Mouse (Mus musculus) T-helper 2 cell (primary cell): ENCODE data around the gene Syce2.

Source experiments
- in situ Hi-C: fragments of 300-600 bp; cut with MboI, MseI; formaldehyde crosslinking; loops from one replicate; pipeline ENCODE4 v1.15.1; 2025; ENCODE audit warnings: high pct_unique_total_duplicates

Gene Syce2

DNA sequence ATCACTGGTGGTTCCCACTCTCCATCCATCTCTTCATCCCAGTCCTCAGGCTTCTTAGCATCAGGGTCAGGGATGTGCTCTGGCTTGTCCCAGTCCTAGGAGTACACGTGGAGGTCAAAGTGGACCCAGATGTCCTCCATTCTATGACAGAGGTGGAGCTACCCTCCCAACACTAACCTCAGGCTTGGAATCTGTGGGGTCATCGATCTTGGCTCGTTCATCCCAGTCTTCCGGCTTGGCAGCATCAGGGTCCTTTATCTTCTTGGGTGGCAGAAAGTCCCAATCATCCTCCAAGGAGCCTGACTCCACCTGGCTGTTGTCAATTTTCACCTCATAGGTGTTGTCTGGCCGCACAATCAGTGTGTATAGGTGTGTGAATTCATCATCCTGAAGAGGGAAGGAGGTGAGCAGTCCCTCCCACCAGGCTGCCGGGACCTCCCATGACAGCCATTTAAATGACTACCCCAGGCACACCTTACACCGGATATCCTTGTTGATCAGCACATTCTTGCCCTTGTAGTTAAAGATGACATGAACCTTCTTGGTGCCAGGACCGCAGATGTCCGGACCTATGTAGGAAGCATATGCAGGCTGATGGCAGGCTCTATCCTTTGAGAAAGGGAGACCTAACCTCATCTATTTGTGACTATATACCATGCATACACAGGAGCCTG lies 27.4 kb upstream of the Syce2 start:
- in situ Hi-C loops = no loop called here

DNA sequence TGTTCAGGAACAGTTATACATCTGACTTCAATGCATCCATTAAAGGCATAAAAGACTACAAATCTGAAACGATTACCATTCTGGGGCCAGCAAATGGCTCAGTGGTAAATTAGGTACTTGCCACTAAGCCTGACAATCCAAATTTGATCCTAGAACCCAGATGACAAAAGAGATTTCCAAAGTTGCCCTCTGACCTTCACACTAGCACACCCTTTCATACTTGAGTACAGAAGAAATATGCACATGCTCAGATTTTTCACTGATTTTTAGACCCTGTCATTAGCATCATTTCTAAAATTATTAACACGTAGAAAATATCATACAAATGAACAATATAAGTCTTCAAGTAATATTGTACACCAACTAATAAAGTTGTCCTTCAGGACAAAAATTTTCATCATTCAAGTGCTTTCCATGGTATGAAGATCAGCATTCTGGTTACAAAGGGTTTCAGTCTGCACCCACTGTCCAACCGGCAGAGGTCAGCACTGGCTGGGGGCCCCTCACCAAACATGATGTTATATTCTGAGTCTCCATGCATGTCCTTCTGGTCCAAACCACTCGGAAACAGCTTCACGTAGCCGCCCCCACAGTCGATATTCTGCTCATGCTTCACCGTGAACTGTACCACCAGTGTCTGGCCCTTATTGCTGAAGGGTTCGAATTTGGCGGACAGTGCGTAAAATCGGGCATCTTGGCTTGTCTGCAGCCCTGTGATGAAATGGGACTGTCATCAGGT lies 26.4 kb upstream of the Syce2 start:
- in situ Hi-C loops = no loop called here

DNA sequence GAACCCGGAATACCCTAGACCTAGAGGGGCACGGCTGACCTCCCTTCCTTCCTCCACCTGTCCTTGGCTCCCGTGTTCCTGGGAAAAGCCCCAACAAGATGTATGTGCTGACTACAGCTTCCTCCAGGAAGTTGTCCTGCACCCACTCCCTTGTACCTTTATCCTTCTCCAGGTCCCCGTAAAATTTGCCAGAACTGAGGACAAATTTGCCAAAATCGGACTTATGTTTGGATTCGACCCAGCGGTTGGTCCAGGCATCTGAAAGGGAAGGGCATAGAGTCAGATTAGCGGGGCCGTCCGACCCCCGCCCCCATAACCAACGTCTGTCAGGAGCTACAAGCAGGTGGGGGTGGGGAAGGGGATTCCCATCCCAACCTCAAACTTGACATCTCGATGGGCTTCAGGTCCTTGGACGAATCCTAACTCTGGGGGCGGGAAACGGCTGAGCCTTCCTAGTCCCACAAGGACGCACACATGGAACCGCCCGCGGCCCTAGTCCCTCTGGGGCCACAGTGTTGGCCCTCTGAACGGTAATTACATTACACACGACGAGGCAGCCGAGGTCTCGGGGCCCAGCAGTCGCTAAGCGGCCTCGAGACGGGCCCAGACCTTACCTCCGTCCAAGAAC lies 25.7 kb upstream of the Syce2 start:
- in situ Hi-C loops = no loop called here

DNA sequence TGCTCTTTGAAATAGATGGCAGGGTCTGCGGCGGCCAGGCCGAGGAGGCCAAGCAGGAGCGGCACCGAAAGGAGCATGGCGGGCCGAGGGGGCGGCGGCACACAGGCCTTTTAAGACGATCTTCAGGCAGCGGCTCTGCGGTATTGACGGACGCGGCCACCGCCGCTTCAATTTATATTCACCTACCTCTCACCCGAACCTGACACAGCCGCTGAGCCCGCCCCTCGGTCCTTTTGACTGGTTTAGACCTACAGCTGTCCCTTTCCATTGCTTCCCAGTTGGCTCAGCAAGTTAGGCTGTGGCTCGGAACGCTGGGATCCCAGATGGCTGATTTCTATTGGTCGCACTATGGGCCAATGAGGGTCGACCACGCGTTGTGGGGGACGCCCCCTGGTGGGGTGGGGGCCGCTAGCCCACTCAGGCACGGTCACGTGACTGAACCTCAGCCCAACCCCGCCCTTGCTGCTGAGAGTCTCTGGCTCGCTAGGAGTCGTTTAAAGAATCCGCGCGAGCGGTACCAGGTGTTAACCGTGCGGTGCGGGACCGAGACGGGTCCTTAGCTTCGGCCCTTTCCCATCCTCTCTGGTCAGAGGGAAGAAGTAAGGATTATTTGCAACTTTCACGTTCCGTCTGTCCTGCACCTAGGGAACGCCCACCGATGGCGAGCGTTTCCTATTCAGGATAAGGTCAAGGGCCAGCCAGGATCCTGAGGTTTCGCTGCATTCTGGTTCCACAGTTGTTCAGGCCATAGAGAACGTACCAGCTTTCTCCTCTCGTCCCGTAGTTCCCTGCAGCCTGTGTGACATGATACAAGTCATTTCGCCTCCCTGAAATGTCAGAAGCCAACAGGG lies 25.0 kb upstream of the Syce2 start, which contains the start of gene Calr:
Gene Calr, minus strand, starts transcription at position 213 of the 851 bp plus-strand sequence.
- in situ Hi-C loops = no loop called here

DNA sequence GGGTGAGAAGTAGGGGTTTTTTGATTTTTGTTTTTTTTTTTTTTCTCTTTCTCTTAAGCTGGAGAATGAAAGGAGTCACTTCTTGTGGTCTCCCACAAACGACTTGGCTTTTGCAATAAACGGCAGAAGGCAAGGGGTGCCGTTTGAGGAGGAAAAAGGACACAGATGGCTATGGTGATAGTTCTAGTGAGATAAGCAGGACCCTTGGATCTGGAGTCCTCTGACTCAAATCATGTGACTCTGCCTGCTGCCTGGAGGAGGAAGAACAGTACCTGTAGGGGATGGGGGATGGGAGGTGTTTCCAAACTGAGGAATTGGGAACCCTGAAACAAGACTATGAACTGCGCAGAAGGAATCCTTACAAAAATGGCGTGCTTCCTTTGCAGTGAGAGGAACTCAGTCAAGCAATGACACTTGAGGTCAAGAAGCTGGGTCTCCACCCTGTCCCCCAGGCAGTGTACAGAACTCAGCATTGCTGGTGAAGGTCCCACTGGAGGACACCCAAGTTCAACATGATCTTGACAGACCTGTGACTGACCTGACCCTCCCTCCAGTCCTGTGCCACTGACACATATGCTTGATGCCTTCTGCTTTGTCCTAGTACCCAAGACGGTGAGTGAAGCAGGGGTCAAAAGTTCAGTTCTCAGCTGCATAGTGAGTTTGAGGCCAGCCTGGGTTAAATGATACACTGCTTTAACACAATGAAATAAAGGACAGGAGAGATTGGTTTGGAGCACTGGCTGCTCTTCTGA lies 24.1 kb upstream of the Syce2 start:
- in situ Hi-C loops = no loop called here

- in situ Hi-C loops = no loop called here
Observed at GRCm38 (mm10) chr8:84856434-84856833, 15.5 kb upstream of the Syce2 start.

- in situ Hi-C loops = no loop called here
Observed at GRCm38 (mm10) chr8:84856864-84857441, 15.0 kb upstream of the Syce2 start, which contains the start of gene Farsa. Gene Farsa (plus strand): TSS chr8:84856989.

DNA sequence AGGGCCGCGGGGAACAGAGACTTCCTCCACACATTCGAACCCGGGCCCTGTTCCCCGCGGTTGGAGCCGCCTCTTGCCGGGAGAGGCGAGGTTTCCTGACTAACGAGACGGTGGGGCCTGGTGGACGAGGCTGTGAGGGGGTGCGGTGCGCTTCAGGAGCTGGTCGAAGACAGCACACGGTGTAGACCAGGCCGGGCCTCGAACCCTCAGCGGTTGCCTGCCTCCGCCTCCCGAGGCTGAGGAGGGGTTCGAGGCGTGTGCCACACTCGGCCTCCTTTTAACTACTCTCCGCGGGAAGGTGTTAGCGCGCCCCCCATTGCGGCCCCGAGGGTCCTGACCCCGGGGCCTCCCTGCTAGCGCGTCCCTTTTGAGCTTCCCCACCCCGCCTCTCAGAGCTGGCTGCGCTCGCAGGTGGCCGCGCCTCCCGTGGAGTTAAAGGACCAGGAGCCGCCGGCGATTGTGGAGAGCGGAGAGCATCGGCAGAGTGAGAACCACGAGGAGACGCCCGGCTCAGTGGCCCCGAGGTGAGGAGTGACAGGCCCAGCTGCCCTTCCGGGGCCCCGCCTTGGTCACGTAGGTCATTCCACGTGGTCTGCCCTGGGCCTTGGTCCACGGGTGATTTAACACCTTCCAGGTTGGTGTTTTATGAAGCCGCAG lies 526 bp downstream of the Syce2 start:
- in situ Hi-C loops = no loop called here

GRCm38 (mm10) chr8:84873016-84873415 lies 1.1 kb downstream of the Syce2 start:
- in situ Hi-C loops = no loop called here

DNA sequence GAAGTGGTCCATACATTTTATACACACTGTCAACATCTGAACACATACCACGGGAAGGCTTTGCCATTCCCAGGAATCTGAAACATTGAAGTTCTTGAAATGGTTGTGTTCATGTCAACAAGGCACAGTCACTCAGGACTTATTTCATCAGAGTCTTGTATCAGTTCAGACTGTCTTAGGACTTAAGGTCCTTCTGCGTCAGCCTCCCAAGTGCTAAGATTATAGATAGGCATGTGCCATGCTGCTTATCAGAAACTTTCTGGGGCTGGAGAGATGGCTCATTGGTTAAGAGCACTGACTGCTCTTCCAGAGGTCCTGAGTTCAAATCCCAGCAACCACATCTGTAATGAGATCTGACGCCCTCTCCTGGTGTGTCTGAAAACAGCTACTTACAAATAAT lies 2.4 kb downstream of the Syce2 start:
- in situ Hi-C loops = no loop called here

DNA sequence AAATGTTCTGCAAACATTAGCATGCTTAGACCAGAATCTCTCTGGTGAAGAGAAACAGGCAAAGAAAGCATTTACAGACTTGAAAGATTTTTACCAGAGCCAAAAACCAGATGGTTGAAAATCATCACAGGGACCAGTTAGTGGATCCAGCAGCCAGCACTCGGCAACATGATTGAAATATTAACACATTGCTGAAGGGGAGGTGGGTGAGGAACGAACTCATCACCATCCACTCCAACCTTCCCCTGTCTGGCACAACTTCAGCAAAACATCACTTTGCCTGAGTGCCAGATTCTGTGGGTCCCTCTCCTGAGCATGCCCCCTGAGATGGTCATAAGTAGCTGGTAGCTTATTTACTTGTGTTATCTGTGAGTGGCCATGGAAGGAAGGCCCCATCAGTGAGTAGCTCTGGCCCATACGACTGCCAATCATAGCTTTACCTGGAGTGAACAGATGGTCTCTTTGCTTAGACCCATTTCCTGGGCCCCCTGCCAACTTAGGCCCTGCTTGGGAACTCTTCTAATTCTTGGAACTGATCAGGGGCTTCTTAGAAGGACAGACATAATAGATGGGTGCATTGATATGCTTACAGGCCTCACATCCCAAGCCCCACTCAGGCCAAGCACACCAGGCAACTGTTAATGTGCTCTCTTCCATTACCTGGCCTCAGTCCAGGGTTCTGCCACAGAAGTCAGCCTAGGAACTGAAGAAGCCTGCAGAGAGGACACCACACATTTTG lies 5.6 kb downstream of the Syce2 start:
- in situ Hi-C loops = no loop called here

DNA sequence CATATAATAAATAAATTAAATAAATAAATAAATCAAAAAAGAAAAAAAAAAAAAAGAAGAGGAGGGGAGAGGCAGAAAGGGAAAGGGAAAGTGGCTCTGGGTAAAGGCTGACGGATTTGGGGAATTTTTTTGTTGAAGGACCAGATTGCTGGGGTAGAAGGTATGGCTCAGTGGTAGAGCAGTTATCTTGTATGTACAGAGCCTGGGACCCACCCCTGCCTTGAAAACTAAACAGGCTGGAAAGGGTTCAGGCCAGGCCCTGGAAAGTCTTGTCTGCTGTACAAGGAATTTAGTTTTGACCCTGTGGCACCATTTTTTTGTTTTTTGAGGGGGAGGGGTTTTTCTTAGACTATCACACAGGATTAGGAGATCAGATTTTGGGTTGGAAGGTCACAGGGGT lies 7.0 kb downstream of the Syce2 start:
- in situ Hi-C loops = no loop called here

- in situ Hi-C loops = no loop called here
Observed at GRCm38 (mm10) chr8:84884728-84885127, 12.8 kb downstream of the Syce2 start.

DNA sequence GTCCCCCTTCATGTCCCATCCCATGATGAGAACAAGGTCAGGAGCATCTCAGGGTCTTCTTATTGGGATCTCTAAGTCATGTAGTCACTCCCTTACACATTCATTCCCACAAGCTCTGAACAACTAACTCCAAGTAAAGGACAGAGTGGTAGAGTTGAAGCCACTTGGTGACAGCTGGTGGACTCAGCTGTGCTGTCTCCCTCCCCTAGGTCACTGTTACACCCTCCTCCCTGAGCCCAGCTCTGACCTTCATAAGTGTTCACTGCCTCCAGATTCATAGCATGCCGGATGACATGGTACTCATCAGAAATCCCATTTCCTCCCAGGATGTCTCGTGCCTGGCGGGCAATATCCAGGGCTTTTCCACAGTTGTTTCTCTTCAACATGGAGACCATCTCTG lies 16.4 kb downstream of the Syce2 start:
- in situ Hi-C loops = no loop called here

DNA sequence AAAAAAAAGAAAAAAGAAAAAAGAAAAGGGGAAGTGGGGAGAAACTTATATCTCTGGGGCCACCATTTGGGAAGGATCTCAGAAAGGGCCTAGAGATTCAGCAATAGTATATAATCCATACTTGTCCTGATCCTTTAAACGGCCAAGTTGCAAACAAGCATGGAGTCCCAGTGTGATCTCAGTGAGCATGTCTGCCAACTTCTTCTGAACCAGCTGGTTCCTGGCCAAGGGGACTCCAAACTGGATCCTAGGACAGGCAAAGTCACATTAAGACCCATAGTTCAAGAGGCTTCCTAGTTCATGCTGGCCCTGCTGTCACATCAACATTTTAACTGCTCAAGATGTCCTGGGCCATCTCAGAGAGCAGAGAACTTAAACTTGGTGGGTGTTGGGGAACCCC lies 17.2 kb downstream of the Syce2 start:
- in situ Hi-C loops = no loop called here

DNA sequence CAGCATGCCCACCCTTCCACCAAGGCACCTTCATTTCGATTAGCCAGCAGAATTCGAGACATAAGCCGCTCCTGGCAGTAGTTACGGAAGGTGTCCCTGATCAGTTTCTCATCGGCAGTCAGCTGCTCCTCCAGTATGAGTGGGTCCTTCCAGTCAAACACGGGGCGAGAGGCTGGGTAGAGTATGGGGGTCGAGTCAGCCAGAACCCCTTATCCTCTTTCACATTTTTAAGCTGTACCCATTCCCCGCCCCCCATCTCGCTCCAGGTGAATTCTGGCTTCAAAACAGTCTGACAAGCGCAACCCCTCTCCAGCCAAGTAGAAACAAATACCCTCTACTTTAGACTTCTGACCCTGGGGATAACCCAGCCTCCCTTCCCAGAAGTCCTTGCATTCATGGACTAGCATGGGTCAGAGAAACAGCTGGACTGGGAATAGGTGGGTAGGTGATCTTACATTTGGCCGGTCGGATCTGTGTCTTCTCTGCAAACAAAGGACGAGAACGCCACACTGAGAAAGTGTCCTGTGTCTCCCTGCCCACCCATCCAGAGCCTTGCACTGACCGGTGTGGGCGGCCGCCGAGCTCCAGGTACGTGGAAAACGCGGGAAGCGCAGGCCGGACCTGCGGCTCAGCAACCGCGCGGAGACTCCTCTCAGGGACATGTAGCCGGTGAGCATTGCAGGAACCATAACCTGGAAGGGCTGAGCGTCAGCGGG lies 21.2 kb downstream of the Syce2 start:
- in situ Hi-C loops = no loop called here

- in situ Hi-C loops = no loop called here
Observed at GRCm38 (mm10) chr8:84893709-84894134, 21.8 kb downstream of the Syce2 start, which contains the start of gene Gcdh. Gene Gcdh (minus strand): TSS chr8:84893921.

DNA sequence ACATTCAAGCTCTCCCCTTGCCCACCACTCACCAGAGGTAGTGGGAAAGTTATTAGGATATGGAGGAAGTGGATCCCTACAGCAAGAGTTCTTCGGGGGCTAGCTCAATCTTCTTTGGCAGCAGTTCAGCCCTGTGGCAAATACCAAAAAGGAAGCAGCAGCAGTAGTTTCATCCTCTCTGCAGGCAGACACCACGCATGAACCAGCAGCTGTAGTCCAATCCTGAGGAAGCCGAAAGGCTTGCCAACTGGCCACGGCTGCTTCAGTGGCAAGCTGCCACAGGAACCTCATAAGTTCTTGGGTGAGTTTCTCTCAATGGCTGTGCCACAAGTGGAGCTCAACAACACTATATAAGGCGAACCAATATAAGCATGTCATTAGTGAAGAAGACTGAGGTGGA lies 24.1 kb downstream of the Syce2 start:
- in situ Hi-C loops = no loop called here

DNA sequence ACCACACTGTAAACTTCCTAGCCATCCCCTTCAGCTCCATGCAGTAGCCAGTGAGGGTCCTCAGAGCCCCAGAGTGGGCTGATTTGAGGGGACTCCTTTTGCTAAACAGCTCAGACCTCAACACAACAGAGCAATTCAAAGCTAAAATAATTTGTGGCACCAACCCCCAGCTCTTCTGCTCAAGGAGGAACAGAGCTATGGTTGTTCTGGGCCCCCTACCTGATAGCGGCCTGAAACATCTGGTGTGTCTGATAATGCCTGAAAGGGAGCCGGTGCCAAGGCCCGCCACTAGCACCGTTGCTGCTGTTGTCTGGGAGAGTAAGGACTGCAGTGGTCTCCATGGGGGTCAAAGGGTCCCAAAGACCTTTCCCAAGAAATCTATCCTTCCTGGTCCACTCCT lies 29.2 kb downstream of the Syce2 start:
- in situ Hi-C loops = no loop called here
